Mouse (Mus musculus): ENCODE measurements at regions not wholly inside any gene's neighbourhood (a gene's known extent, or its start where the extent isn't known, plus 50 kb on each side); places are given as distances from the start of the nearest gene placed in this dataset.
A peak's percentile ranks its signal among the peaks of the same experiment; 100 is the strongest.
"Not testable (repeated sequence)": the region's sequence is repeated elsewhere in the genome, so short reads cannot be mapped to it uniquely, and the experiment has no call there.

DNA sequence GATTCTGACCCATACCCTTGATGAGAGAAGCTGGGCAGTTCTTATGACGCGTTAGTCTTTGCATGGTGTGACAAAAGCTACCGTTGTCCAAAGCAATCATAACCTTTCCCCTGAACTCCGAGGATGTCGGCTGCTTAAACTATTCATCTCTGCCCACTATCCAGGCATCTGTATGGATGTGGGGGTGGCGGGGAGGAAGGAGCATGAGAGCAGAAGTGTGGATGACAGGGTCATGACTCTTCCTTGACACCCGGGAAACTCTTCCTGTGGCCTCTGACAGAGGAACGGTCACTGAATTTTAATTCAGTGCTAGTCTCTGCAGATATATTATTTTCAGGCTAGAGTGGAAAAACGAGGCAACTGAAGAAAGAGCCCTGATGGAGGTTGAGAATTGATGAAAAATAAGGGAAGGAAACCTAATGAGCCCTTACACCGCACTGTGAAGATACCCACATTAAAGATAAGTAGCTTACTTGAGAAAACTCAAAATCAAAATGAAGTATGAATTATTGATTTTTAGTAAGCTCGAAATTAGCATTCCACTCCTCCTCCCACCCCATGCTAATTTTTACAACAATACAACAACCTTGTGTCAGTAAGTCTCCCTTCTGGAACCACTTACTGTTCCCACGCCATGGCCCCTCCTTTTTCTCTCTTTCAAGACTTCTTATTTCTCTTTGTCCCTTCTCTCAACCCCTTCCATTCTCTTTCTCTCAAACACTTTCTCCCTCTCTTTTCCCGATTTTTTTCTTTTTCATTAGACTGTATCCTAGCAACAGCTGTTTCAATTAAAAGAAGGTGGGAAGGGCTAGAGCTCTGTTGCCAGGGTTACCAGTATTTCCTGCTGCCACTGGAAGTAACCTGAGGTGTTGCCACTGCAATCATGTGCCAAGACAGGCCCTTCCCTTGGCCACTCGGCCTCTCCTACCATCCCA, 206.0 kb upstream of the Gap43 start:
- H3K27ac ChIP-seq (ENCODE audit: low read depth, low read length): no peak overlapping the region
- no peak overlapping the region for H3K4me3 ChIP-seq (ENCODE audit: low read depth, low read length)
- ATAC-seq: peak; percentile 88
- no peaks in the 10 kb centered on the region for H3K9me3 ChIP-seq (replicated peaks; ENCODE audit: control insufficient read depth, low read length)
- 0 out of 2 replicates have a peak overlapping the region, but pooled peaks have one; percentile 12 for H3K4me2 ChIP-seq (ENCODE audit: low read length)
- 47% methylated on average over 14 of the region's 14 CpGs for WGBS
- peak; percentile 69 for DNase-seq (ENCODE audit: low spot score)
- H3K27me3 ChIP-seq (replicated peaks; ENCODE audit: control insufficient read depth, insufficient read depth, low read length): no peaks in the 10 kb centered on the region
- H3K9ac ChIP-seq (ENCODE audit: low read length): no peak overlapping the region
- peaks cover 14% of the 10 kb centered on the region for H3K4me1 ChIP-seq (ENCODE audit: control insufficient read depth, insufficient read depth, low read length)
- H3K36me3 ChIP-seq (ENCODE audit: control insufficient read depth, insufficient read depth, low read length): no peaks in the 10 kb centered on the region

DNA sequence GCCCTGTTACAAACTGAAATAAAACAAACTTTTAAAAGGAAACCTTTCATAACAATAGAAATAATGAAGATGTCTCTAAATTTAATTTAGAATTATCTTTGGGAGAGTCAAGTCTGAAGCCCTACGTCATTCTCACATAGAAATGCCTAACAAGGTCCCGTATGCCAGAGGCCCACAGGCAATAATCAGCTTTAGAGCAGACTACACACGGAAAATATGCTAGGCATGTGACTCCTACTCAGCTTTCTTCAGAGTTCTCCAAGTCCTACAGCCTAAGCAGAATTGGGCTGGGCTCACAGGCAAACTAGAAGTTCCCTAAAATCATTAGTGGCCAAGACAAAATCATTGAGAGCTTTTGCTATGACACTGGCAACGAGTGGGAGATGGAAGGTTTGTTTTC, 176.9 kb upstream of the Gap43 start:
- no peak for ATAC-seq
- no peak for DNase-seq (ENCODE audit: low spot score)
- H3K27ac ChIP-seq (ENCODE audit: low read depth, low read length): no peak overlapping the region
- no peak overlapping the region for H3K4me3 ChIP-seq (ENCODE audit: low read depth, low read length)
- no peak overlapping the region for H3K9ac ChIP-seq (ENCODE audit: low read length)
- no peaks in the 10 kb centered on the region for H3K36me3 ChIP-seq (ENCODE audit: control insufficient read depth, insufficient read depth, low read length)
- no peaks in the 10 kb centered on the region for H3K4me1 ChIP-seq (ENCODE audit: control insufficient read depth, insufficient read depth, low read length)
- H3K4me2 ChIP-seq (ENCODE audit: low read length): no peak overlapping the region
- H3K9me3 ChIP-seq (replicated peaks; ENCODE audit: control insufficient read depth, low read length): no peaks in the 10 kb centered on the region
- WGBS: 82% methylated on average over 4 of the region's 4 CpGs
- no peaks in the 10 kb centered on the region for H3K27me3 ChIP-seq (replicated peaks; ENCODE audit: control insufficient read depth, insufficient read depth, low read length)

DNA sequence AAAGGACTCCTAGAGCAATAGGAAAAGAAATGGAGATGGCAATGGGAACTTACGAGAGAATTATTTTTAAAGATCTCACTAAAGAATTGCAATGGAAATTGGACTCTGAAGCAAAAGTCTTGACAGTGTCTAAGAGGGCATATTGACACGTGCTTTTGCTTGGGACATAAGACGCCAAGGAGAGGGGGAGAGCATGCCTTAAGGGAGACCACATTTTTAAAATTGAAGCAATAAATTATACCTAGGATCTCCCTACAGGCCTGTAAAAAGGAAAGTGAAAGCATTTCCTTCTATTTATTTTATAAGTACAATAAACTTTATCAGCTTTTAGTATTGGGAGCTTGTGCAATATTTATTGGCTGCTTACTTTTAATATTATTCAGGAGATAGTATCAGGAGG, 175.5 kb upstream of the Gap43 start:
- H3K4me1 ChIP-seq (ENCODE audit: control insufficient read depth, insufficient read depth, low read length): no peaks in the 10 kb centered on the region
- H3K27me3 ChIP-seq (replicated peaks; ENCODE audit: control insufficient read depth, insufficient read depth, low read length): no peaks in the 10 kb centered on the region
- H3K36me3 ChIP-seq (ENCODE audit: control insufficient read depth, insufficient read depth, low read length): no peaks in the 10 kb centered on the region
- WGBS: 81% methylated on average over 3 of the region's 3 CpGs
- no peak overlapping the region for H3K4me3 ChIP-seq (ENCODE audit: low read depth, low read length)
- DNase-seq (ENCODE audit: low spot score) (no peak), ATAC-seq (no peak)
- H3K4me2 ChIP-seq (ENCODE audit: low read length): no peak overlapping the region
- H3K27ac ChIP-seq (ENCODE audit: low read depth, low read length): no peak overlapping the region
- no peaks in the 10 kb centered on the region for H3K9me3 ChIP-seq (replicated peaks; ENCODE audit: control insufficient read depth, low read length)
- no peak overlapping the region for H3K9ac ChIP-seq (ENCODE audit: low read length)

DNA sequence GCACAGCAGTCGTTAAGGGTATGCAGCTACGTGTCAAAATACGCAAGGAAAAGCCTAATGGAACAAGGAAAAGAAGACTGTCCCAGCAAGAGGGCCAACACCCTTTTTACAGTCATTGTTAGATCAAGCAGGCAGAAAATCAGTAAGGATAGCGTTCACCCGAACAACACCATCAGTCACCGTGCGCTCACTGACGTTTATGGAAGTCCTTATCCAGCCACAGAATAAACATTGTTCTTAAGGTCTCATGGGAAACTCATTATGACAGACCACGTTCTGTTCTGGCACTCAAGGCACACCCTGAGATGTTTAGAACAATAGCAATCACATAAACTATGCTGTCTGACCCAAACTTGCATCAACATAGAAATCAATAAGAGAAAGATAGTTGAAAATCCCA, 164.7 kb upstream of the Gap43 start:
- Histone ChIP-seq H3K9ac (ENCODE audit: low read length) (no peak overlapping the region), H3K27me3 (replicated peaks; ENCODE audit: control insufficient read depth, insufficient read depth, low read length) (no peaks in the 10 kb centered on the region), H3K36me3 (ENCODE audit: control insufficient read depth, insufficient read depth, low read length) (no peaks in the 10 kb centered on the region), H3K4me2 (ENCODE audit: low read length) (no peak overlapping the region), H3K4me3 (ENCODE audit: low read depth, low read length) (no peak overlapping the region), H3K4me1 (ENCODE audit: control insufficient read depth, insufficient read depth, low read length) (no peaks in the 10 kb centered on the region), H3K9me3 (replicated peaks; ENCODE audit: control insufficient read depth, low read length) (no peaks in the 10 kb centered on the region), H3K27ac (ENCODE audit: low read depth, low read length) (no peak overlapping the region)
- DNase-seq (ENCODE audit: low spot score) (no peak), ATAC-seq (no peak)
- WGBS: 49% methylated on average over 9 of the region's 9 CpGs

DNA sequence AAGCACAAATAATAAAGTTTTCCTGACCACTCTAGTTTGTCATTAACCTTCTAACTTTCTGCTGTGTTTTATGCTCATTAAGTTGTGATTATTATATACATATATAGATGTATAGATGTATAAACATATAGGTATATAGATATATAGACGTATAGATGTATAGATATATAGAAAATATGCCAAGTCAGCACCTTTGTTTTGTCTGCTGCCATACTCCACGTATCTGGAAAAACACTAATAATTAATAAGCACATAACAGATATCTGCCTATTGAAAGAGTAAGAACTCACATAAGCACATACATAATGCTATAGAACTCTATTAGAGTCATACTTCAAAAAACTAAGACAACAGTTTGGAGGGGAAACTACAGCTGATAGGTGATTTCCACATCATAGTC, 161.3 kb upstream of the Gap43 start:
- ATAC-seq: no peak
- no peak overlapping the region for H3K27ac ChIP-seq (ENCODE audit: low read depth, low read length)

DNA sequence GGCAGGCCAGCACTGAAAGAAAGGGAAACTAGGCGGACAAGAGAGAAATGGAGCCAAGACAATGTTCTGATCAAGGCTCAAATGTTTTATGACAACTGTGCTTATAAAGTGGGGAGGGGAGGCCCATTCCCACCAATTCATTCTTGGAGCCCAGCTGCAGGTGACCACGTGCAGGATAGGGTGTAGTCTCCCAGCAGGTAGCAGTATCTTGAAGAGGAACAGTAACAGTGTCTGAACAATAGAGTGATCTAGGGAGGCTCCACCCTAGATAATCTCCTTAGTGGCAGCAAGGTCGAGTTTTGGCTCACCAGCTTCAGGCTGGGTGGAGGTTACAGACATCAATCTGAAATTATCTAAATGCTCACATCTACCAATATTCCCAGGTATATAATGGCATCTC, 160.7 kb upstream of the Gap43 start:
- H3K27me3 ChIP-seq (replicated peaks; ENCODE audit: control insufficient read depth, insufficient read depth, low read length); DNase-seq (ENCODE audit: low spot score); H3K27ac ChIP-seq (ENCODE audit: low read depth, low read length); H3K9ac ChIP-seq (ENCODE audit: low read length); H3K4me1 ChIP-seq (ENCODE audit: control insufficient read depth, insufficient read depth, low read length); H3K36me3 ChIP-seq (ENCODE audit: control insufficient read depth, insufficient read depth, low read length); H3K9me3 ChIP-seq (replicated peaks; ENCODE audit: control insufficient read depth, low read length); ATAC-seq; H3K4me3 ChIP-seq (ENCODE audit: low read depth, low read length); H3K4me2 ChIP-seq (ENCODE audit: low read length): not testable (repeated sequence)
- 34% methylated on average over 3 of the region's 3 CpGs for WGBS

More for the DNA sequence above, 161.3 kb upstream of the Gap43 start:
- no peak for DNase-seq (ENCODE audit: low spot score)
- H3K4me3 ChIP-seq (ENCODE audit: low read depth, low read length): no peak overlapping the region
- no peaks in the 10 kb centered on the region for H3K27me3 ChIP-seq (replicated peaks; ENCODE audit: control insufficient read depth, insufficient read depth, low read length)
- H3K36me3 ChIP-seq (ENCODE audit: control insufficient read depth, insufficient read depth, low read length): no peaks in the 10 kb centered on the region
- 95% methylated on average over 2 of the region's 2 CpGs for WGBS
- no peak overlapping the region for H3K9ac ChIP-seq (ENCODE audit: low read length)
- H3K4me1 ChIP-seq (ENCODE audit: control insufficient read depth, insufficient read depth, low read length): no peaks in the 10 kb centered on the region
- no peaks in the 10 kb centered on the region for H3K9me3 ChIP-seq (replicated peaks; ENCODE audit: control insufficient read depth, low read length)
- H3K4me2 ChIP-seq (ENCODE audit: low read length): no peak overlapping the region

DNA sequence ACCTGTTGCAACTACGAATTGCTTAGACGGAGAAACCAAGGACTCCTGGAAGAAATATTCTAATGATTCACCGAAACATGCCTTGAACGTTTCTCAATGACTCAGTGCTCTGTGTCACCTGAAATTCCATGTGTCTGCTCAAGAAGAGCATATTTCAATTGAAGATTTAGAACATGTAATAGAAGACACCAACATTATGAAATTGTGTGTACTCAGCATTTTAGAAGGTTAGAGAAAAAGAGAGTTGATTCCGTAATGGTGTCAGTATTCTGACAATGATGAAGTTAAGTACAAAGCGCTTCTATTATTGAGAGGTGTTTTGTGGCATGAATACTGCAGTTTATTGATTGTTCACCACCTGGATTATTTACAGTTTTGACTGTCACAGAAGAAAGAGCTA, 159.1 kb upstream of the Gap43 start:
- Histone ChIP-seq H3K27ac (ENCODE audit: low read depth, low read length) (no peak overlapping the region), H3K4me3 (ENCODE audit: low read depth, low read length) (no peak overlapping the region), H3K27me3 (replicated peaks; ENCODE audit: control insufficient read depth, insufficient read depth, low read length) (no peaks in the 10 kb centered on the region), H3K9ac (ENCODE audit: low read length) (no peak overlapping the region), H3K36me3 (ENCODE audit: control insufficient read depth, insufficient read depth, low read length) (no peaks in the 10 kb centered on the region), H3K4me1 (ENCODE audit: control insufficient read depth, insufficient read depth, low read length) (no peaks in the 10 kb centered on the region), H3K9me3 (replicated peaks; ENCODE audit: control insufficient read depth, low read length) (no peaks in the 10 kb centered on the region), H3K4me2 (ENCODE audit: low read length) (no peak overlapping the region)
- 94% methylated on average over 6 of the region's 6 CpGs for WGBS
- ATAC-seq: no peak
- DNase-seq (ENCODE audit: low spot score): no peak

DNA sequence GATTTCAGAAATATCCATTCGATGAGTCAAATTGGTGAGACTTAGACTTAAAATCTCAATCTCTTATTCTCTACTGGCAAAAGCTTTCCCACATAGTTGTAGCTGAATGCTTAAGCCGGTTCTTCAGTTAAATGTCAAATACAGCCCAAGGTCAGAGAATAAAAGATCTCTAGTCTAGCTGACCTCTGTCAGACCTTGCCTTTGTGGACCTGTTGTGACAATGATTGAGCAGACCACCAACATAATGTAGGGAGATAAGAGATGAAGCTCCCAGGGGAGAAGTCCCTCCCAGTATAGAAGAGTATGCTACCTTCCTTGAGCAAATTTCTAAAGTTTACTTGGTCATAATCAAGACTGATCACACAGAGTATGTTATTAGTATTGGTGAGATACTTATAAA, 157.9 kb upstream of the Gap43 start:
- no peak for DNase-seq (ENCODE audit: low spot score)
- 81% methylated on average over 2 of the region's 2 CpGs for WGBS
- H3K4me2 ChIP-seq (ENCODE audit: low read length): no peak overlapping the region
- no peak for ATAC-seq
- no peak overlapping the region for H3K27ac ChIP-seq (ENCODE audit: low read depth, low read length)
- no peaks in the 10 kb centered on the region for H3K4me1 ChIP-seq (ENCODE audit: control insufficient read depth, insufficient read depth, low read length)
- no peaks in the 10 kb centered on the region for H3K27me3 ChIP-seq (replicated peaks; ENCODE audit: control insufficient read depth, insufficient read depth, low read length)
- H3K9ac ChIP-seq (ENCODE audit: low read length): no peak overlapping the region
- H3K36me3 ChIP-seq (ENCODE audit: control insufficient read depth, insufficient read depth, low read length): no peaks in the 10 kb centered on the region
- no peaks in the 10 kb centered on the region for H3K9me3 ChIP-seq (replicated peaks; ENCODE audit: control insufficient read depth, low read length)
- H3K4me3 ChIP-seq (ENCODE audit: low read depth, low read length): no peak overlapping the region

DNA sequence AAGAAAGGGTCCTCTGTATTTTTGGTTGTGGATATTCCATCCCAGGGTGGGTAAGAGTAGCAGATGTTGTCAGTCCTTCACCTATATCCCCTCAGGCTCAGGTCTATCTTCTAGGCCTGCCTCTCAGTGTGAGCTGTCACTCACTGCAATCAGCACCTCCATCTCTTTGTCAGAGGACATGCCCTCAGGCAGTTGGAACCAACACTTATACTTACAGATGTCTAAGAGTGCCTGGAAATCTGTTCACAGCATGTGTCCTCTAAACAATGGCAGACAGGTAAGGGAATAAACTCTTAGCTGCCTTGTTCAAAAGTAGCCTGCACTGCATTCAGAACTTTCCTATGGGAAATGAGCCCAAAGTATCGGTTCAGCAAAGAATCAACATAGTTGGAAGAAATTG, 153.1 kb upstream of the Gap43 start:
- no peak overlapping the region for H3K27ac ChIP-seq (ENCODE audit: low read depth, low read length)
- no peak overlapping the region for H3K9ac ChIP-seq (ENCODE audit: low read length)
- no peak overlapping the region for H3K4me2 ChIP-seq (ENCODE audit: low read length)
- WGBS: 88% methylated on average over 1 of the region's 1 CpGs
- no peak for DNase-seq (ENCODE audit: low spot score)
- H3K36me3 ChIP-seq (ENCODE audit: control insufficient read depth, insufficient read depth, low read length): no peaks in the 10 kb centered on the region
- ATAC-seq: no peak
- H3K4me1 ChIP-seq (ENCODE audit: control insufficient read depth, insufficient read depth, low read length): no peaks in the 10 kb centered on the region
- H3K9me3 ChIP-seq (replicated peaks; ENCODE audit: control insufficient read depth, low read length): no peaks in the 10 kb centered on the region
- H3K4me3 ChIP-seq (ENCODE audit: low read depth, low read length): no peak overlapping the region
- H3K27me3 ChIP-seq (replicated peaks; ENCODE audit: control insufficient read depth, insufficient read depth, low read length): no peaks in the 10 kb centered on the region

All from forebrain, embryonic 14.5 days (tissue).